Mouse (Mus musculus) mesoderm, embryonic 11.5 days (tissue): ENCODE measurements around the gene B4galt1.

Experiments used
- DNase-seq: peaks from one replicate; pipeline ENCODE4 v3.0.0-alpha.2; 2012; ENCODE audit warnings: low read depth, low spot score

Gene B4galt1

GRCm38 (mm10) chr4:40853565-40854386 lies at the start of gene B4galt1:
TSS of gene B4galt1 (minus strand) at chr4:40854005.
- peak; percentile 99 for DNase-seq

DNA sequence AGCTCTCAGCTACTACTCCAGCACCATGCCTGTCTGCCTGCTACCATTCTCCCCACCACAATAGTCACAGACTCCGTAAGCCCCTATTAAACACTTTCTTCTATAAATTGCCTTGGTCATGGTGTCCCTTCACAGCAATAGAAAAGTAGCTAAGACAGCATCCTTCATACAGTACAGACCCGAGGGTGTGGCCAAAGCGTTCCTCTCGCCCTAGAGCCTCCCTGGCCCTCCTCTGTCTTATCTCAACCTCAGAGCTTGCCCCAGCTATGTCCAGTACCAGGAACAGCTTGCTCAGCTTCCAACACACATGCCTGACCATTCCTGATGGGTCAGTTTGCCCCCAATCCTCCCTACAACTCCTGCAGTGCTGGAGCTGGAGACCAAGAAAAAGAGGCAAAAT lies 46.8 kb upstream of the B4galt1 start:
- DNase-seq = no peak

GRCm38 (mm10) chr4:40900071-40900470 lies 46.3 kb upstream of the B4galt1 start:
- DNase-seq = no peak

DNA sequence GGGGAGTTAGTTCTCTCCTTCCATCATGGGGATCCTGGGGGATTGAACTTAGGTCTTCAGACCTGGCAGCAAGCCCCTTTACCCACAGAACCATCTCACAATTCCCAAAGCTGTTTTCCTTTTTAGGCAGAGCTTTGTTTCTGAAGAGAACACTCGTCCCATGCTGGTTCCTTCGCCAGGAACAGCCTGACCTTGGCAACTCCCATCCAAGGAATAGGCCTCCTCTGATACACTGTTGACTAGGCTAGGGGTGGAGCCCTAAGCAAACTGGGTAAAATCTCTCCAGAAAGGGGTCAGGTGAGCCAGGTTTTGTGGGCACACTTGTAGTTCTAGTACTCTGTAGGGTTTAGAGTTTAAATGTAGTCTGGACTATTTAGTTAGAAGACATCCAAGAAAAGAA lies 45.5 kb upstream of the B4galt1 start:
- DNase-seq = no peak

DNA sequence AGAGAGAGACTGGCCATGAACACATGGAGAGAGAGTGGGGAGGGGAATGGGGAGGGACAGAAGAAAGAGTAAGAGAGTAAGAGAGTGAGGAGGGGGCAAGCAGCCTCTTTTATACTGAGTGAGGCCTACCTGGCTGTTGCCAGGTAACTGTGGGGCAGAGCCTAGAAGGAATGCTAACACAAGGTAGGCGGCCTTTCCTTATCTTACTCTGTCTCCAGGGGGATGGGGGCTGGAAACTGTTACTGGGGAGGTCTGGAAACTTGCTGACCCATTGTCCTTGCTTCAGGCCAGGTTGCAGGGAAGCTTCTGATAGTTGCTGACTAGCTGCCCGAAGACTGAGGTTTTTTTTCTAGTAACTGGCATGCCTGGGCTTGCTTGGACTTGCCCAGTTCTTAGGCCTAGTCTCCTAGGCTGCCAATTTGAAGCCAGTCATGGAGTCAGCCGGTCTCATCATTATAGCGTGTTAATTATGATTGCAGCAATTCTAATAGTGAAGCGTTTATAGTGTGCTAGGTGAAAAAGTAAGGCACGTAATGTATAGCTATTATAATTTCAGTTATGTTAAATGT lies 44.8 kb upstream of the B4galt1 start:
- DNase-seq = no peak

- DNase-seq = no peak
Measured at GRCm38 (mm10) chr4:40895646-40896045, 41.8 kb upstream of the B4galt1 start.

GRCm38 (mm10) chr4:40895118-40895517 lies 41.3 kb upstream of the B4galt1 start:
- no peak for DNase-seq

DNA sequence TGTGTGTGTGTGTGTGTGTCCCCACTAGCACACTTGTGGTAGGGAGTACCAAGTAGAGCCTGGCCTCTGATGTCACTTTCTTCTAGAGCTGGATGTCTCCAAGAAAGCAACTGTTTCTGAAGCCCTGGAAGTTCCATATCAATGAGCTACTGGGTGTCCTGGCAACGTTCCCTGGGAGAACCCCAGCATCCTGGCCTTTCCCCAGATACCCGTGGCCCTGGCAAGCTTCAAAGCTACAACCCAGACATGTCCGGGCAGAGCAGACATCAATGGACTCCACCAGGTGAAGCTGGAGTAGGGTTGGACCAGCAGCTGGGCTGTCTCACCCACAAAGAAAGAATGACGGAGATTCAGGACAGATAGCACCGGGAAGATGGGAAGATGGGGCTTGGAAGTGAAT lies 37.4 kb upstream of the B4galt1 start:
- DNase-seq = no peak

DNA sequence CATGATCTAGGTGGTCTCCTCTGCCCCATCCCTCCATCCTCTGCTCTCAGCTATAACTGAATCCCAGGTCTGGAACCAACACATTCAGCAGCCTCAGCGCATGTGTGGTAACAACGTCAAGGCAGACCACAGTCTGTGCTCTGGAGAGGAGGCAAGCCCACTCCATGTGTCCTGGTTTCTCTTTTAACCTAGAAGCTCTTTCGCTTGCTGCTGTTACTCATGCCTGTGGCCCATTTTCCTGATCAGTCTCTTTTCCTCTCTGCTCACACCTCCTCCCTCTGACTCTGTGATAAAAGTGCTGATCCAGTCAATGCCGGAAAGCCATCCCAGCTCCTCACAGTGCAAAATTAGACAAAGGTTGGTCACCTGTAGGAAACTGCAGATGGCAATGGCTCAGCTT lies 36.2 kb upstream of the B4galt1 start:
- DNase-seq = no peak

DNA sequence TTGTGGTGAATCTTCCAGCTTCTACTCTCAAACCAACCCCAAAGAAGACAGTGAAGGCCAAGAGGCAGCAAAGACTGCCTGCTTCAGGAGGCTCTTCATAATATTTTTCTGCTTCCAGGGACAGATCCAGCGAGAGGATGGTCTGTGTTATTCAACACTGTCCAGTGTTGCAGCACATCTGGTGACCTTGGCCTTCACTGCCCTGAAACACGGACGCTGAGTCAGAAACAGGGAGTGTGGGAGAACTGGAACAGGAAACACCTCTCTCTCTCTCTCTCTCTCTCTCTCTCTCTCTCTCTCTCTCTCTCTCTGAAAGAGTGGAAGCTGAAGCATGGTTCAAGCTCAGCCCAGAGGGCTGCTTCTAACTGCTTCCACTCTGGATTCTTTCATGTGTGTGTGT lies 35.4 kb upstream of the B4galt1 start:
- no peak for DNase-seq

GRCm38 (mm10) chr4:40888839-40889238 lies 35.0 kb upstream of the B4galt1 start:
- no peak for DNase-seq

DNA sequence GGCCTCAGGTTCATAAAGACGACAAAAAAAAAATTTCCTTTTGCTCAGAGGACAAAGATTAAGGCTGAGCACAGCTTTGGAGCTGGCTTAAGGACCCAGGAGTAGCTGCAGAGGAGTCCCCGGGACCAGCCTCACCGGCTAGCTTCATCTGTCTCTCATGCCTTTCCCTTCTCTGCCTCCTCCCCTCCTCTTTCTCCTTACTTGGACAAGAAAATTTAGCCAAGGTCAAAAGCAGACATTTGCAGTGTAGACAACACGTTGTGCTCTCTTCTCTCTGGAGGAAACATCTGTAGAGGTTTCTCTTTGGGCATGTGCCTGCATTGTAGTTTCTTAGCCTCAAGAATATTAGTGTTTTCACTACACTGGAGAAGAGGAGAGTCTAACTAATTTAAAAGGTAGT lies 32.1 kb upstream of the B4galt1 start:
- DNase-seq = no peak

DNA sequence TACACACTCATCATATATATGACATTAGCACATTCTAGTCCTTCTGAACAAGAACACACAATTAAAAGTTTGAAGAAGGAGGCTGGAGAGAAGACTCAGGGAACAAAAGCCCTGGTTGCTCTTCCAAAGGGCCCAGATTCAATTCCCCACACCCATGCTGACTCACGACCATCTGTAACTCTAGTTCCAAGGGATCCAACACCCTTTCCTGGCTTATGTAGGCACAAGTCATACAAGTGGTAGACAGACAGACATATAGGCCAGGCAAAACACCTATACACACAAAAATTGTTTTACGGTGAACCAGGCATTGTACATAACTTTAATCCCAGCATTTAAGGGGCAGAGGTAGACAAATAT lies 31.3 kb upstream of the B4galt1 start:
- DNase-seq = no peak

DNA sequence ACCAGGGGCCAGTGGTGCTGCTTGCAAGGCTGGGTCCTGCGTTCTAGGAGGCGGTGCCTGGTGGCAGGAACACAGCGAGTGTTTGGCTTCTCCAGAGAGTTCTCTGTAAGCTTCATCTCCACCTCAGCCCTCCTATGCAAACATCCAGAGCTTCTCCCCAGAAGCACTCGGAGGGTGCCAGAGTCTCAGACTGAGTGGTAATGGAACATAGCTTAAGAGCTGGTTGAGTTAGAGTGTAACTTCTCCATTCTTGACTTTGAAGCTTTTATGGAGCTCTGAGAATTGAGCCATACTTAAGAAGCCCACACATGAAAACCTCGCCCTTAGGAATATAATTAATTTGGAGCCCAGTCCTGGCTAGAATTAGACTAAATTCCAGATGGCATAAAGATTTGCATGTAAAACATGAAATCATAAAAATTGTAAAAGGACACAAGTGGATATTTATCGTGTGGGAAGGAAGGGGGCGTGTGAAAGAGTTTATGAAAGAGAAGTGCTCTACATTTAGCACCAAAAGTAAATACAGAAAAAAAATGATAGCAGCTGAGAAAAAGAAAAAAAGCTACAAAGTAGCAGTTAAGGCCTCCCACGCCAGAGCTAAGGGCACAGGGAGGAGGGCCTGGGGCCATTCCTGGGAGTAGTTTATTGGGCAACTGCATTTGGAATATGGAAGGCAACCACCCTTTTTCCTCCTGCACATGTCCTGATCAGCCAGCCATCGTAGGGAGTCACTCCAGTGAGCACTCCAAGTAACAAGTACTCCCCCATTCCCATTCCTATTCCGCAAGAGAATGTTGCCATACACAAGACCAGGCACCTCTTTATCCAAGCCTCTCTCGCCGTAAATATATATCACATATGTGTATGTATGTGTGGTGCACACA lies 30.7 kb upstream of the B4galt1 start:
- DNase-seq = no peak

DNA sequence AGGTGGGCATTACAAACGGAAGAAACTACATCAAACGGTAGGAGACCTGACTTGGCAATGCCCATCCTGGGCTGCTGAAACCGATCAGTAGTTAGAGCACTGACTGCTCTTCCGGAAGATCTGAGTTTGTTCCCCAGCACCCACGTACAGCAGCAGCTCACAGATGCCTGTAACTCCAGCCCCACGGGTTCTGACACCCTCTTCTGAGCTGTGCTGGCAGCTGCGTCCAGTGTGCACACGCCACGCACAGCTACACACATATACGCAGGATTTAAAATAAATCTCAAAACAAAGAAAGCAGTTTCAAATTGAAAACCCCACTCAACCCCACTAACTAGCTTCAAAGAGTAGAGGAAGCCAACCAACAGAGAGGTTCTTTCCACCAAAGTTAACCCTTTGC lies 29.4 kb upstream of the B4galt1 start:
- no peak for DNase-seq

DNA sequence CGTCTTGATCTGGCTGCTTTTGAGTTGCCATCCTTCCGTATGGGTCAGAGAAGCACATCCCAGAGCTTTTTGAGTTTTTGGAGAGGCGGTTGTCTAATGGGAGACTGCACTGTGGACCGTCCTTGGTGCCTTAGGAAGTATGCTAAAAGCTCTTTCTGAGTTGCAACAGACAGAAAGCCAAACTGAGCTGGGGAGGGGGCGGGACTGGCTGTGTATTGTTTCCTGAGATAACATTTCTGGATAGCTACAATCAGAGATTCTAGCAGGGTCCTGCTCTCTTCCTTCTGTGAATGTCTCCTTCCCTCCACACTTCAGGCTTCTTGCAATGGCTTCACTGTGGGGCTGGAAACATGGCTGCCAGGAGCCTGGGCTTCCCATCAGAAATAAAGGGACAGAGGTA lies 23.7 kb upstream of the B4galt1 start:
- DNase-seq = no peak

GRCm38 (mm10) chr4:40876814-40877371 lies 23.1 kb upstream of the B4galt1 start:
- peak; percentile 59 for DNase-seq

- no peak for DNase-seq
Measured at GRCm38 (mm10) chr4:40875842-40876241, 22.0 kb upstream of the B4galt1 start.

- no peak for DNase-seq
Measured at GRCm38 (mm10) chr4:40874794-40875552, 21.2 kb upstream of the B4galt1 start.

GRCm38 (mm10) chr4:40874151-40874600 lies 20.4 kb upstream of the B4galt1 start:
- DNase-seq = no peak

- DNase-seq = no peak
Measured at GRCm38 (mm10) chr4:40873320-40873719, 19.5 kb upstream of the B4galt1 start.
